Mouse (Mus musculus) left cerebral cortex, adult 9 months (tissue): ENCODE measurements around the gene Gatad2a.

Experiments
- DNase-seq, 2 experiments: peaks; one replicate each; pipeline ENCODE4 v3.0.0; 2022; ENCODE audit warnings: low spot score in 2 of 2

The Gatad2a gene

GRCm38 (mm10) chr8:69874654-69875053 lies 121.5 kb downstream of the Gatad2a start:
- DNase-seq, result no peak

DNA sequence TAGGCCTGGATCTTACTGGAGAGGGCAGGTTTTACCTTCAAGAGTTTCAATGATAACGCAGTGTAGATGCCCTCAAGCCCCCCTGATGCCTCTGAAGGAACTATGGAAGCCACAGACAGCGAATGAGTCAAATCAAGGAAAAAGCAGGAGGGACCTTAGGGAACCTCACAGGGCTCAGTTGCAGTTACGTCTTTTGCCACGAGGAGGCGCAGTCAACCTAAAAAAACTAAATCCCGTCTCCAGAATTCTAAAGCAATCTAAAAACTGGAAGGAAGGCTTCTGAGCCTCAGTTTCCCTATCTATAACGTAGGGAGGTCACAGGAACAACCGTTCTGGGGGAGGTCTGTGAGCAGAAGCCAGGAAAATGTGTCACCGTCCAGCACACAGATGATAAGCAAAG lies 122.0 kb downstream of the Gatad2a start:
- DNase-seq, result peak in 1 of 2 experiments; percentile 76

- DNase-seq, result no peak
Measured at GRCm38 (mm10) chr8:69870907-69871306, 125.3 kb downstream of the Gatad2a start.

DNA sequence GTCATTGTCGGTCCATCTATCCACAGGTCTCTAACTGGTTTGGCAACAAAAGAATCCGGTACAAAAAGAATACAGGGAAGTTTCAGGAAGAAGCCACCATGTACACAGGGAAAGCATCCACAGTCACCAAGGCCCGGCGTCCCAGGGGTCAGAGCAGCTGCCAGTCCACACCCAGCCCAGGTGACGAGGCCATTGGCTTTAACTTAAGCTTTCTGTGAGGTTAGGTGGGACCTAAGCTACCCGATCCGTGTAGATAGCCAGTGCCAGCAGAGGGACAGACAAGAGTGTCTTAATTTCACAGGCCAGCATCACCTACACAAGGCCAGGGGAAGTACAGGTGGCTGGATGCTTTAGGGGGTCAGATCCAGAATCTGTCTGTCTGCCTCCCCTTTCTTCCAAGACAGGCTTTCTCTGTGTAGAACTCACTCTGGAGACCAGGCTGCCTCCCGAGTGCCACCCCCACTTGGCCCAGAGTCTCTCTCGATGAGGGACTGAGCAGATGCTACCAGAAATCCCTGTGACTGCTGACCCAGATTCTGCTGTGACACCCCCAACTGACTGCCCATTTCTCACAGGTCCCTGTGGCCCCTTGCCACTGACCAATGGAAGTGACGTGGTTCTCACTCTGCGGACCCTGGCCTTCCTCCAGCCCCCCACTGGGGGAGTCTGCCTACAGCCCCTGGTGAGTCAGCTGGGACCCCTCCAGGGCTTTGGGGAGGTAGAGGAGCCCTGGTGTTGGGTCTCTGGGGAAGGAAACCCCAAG lies 126.0 kb downstream of the Gatad2a start:
- no peak for DNase-seq

GRCm38 (mm10) chr8:69867696-69868326 lies 128.4 kb downstream of the Gatad2a start:
- DNase-seq, result no peak

DNA sequence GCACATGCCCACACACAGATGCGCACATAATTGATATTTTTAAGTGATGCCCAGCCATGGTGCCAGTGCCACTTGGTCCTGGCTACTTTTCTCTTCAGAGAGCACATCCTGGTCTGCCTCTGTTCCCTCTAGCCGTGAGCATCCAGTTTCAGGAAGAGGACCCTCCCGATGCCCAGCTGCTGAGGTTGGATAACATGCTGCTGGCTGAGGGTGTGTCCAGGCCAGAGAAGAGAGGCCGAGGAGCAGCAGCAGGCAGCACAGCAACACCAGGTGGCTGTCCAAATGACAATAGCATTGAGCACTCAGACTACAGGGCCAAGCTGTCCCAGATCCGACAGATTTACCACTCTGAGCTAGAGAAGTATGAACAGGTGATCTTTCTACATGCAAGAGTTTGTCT lies 132.0 kb downstream of the Gatad2a start:
- no peak for DNase-seq

- peak in 1 of 2 experiments; percentile 40 for DNase-seq
Measured at GRCm38 (mm10) chr8:69863387-69864020, 132.7 kb downstream of the Gatad2a start.

DNA sequence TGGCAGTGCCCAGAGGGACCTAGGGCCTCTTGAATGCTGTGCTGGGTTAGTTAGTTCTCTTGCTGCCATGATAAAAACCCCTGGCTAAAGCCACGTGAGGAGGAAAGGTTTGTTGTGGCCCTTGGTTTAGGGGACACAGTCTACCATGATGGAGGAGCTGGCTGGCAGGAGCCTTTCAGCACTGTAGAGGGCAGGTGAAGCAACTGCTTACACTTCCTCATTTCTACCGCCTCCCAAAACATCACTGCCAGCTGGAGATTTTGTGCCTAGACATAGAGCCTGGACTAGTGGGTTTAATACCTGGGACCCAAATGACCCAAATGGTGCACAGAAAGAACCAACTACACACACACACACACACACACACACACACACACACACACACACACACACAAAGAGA lies 134.9 kb downstream of the Gatad2a start:
- DNase-seq, result no peak

- DNase-seq, result no peak
Measured at GRCm38 (mm10) chr8:69860807-69861206, 135.4 kb downstream of the Gatad2a start.
